Mouse (Mus musculus) granulocyte monocyte progenitor cell, adult 5-6 weeks (primary cell): ENCODE measurements at regions not wholly inside any gene's neighbourhood (a gene's known extent, or its start where the extent isn't known, plus 50 kb on each side); places are given as distances from the start of the nearest gene placed in this dataset.
A peak's percentile ranks its signal among the peaks of the same experiment; 100 is the strongest.

Experiments used
- ATAC-seq: replicated peaks from 2 replicates; pipeline ENCODE4 v1.8.0; 2016; ENCODE audit warnings: mild to moderate bottlenecking, moderate TSS enrichment, inconsistent platforms; ENCODE audit not compliant: poor library complexity, severe bottlenecking

DNA sequence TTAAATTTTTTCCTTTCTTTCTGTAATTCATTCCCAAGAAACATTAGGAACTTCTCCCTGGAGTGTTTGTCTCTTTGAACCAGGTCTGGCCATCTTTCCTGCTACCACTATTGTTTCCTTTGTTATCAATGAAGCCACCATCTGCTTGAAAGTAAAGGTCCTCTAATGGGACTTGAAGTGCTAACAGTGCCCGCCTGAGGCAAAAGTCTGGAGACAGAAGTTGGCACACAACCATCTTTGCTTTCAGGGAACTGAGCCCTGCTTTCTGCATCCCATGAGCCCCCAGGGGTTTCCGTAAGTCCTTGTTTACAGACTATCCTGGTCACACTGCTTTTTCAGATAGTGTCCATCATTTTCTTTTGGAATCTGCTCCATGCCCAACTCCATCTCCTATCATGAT, 546.2 kb upstream of the Mpdz start:
- no peak for ATAC-seq

DNA sequence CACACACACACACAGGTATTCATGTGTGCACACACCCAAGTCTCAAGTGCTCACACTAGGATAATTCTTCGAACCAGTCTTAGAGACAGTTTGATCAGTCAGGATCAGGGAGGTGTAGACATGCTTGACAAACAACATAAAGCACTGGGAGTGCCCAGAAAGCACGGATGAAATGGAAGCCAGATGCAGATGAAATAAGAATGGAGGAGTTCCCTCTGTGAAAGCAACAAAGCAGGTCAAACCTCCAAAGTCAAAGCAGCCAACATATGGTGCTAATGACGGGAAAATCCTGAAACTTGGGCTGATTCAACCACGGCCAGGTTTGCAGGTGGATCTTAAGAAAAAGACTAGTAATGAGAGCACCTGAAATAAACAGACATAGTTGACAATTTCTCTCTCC, 544.0 kb upstream of the Mpdz start:
- no peak for ATAC-seq

DNA sequence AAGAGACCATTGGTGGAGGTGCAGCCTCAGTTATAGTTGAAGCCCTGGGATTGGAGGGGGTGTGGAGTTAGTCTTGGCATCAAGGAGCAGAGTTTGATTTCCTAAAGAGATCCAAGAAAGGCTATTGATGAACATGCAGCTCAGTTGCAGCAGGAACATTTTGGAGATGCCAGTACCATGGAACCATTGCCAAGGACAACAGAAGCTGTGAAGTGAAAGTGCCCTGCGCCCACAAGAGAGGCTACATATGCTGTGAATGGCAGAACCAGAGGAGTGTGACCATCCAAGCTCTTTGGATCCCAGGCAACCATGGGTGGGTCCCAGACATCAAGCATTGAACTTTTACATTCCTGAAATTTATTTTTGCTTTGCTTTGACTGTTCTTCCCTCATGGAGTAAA, 539.2 kb upstream of the Mpdz start:
- ATAC-seq = no peak

DNA sequence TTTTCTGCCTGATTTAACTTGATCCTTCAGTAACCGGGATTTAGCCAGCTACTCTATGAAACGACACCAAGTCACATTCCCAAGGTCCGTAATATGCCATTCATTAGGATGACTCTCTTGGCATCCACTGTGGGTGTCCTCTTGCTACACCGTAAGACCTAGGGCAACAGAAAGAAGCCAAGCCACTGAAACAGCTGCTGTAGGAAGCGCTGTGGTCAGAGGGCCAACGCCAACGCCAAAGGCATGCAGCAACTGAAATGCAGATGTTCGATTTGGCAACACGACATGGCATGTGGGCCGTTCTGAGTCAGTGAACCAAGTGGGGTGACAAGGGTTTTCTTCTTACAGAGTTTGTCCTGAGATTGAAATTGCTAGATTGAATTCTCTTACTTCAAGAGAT, 527.9 kb upstream of the Mpdz start:
- ATAC-seq = peak; percentile 59

DNA sequence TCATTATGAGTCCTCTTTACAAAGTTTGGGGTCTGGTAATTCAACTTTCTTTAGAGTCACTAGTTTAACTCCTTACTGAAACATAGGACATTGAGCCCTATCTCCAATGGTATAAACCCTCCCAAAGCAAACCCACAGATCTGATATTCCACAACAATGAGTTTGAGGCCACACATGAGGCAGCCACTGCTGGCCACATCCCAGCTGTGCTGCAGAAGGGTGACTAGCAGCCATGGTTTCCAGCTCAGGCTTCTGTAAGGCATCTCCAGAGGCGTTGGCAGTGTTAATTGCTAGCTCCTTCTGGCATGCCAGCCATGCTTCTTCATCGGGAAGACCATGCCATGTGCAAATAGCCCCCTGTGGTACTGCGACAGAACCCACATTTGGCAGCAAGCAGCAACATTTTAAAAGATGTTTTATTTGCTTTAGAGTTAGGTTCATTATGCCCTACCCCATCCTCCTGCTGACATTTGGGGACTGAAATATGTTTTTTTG, 527.1 kb upstream of the Mpdz start:
- ATAC-seq = no peak

DNA sequence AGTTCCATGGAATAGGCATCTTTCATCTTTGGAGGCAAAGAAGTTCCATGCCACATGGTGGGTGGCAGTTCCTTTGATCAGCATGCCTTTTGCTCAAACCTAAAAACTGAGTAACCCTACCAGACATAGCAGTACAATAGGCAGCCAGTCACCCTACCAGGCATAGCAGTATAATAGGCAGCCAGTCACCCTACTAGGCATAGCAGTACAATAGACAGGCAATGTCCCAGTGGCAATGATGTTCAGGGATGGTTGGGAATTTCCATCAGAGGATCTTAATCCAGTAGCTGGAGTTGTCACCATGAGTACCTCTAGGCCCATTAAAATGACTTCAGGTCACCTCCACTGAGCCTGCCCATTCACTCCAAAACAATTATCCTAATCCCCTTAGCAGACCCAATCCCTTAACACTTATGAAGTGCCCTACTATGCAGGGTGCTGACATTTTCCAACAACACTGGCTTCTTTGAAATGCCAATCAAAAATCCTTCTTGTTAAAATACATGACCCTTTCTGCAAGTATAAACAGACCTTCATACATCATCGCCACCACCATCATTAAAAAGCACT, 523.5 kb upstream of the Mpdz start:
- ATAC-seq = no peak

DNA sequence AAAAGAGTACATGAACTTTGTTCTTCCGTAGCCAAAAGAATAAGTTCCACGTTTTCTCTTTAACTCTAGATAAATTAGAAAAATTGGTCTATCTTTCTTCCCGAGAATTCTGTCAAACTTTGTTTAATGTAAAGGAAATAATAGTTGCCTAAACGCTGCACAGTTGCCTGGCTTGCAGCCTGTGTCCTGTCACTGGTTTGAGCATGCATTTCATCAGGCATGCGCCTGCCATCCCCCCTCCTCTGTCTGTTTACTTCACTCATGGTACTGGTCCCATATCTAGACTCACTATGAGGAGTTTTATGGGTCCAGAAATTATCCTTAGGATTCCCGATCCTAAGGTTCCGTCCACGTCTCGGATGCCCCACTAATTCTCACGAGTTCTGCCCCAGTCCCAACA, 520.5 kb upstream of the Mpdz start:
- no peak for ATAC-seq

DNA sequence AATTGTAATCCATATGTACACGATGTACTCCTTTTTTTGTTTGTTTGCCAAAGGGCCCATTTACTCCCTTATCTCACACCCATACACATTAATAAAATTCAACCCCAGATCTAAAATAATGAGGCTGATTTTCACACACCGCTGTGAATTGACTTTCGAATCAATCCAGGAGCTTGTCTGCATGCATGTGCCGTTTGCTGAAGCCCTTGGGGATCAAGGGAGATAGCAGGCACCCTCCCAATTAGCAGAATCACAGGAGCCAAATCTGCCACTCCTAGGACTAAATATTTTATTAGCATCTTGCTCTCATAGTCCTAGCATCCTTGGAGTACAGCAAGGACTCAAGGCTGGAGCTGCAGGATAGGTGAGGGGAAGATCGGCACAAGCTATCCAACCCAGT, 520.0 kb upstream of the Mpdz start:
- no peak for ATAC-seq

DNA sequence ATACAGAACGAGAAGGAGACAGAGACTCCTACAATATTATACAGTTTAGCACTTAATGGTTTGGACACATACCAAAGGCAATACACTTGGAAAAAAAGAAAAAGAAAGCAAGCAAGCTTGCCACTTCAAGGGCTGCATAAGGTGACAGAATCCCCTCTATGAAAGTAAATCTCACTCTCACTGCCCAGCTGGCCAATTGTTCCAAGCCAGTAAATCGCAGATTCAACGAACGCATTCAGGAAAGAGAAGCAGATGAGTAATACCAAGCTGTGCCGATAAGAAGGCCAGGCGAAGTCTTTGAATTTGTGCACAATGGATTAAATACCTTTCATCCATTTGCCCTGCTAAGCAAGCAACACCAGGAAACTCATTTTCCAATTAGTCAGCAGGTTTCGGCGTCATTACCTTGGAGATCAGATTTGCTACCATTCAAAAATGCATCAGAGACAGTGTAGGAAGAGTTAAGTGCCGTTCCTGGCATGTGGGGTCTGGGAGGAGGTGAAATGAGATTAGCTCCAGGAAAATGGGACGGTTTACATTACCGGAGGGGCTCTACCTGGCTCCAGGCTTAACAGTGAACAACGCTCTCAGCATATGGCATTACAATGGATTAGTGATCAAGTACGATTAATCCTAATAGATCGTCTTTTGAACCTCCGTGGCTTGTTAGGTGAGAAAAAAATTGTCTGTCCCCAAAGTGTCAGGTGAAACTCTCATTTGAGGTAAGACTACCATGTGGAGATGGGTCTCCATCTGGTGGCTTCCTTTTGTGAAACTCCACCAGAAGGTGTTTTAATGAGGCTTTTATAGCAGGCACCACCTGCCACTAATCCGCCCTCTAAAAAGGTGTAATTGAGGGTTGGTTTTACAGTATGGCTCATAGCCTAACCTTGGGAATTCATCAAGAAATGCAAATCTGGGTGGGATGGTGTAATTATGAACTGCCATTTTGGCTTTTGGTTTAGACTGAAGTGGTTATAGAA, 518.2 kb upstream of the Mpdz start:
- no peak for ATAC-seq

DNA sequence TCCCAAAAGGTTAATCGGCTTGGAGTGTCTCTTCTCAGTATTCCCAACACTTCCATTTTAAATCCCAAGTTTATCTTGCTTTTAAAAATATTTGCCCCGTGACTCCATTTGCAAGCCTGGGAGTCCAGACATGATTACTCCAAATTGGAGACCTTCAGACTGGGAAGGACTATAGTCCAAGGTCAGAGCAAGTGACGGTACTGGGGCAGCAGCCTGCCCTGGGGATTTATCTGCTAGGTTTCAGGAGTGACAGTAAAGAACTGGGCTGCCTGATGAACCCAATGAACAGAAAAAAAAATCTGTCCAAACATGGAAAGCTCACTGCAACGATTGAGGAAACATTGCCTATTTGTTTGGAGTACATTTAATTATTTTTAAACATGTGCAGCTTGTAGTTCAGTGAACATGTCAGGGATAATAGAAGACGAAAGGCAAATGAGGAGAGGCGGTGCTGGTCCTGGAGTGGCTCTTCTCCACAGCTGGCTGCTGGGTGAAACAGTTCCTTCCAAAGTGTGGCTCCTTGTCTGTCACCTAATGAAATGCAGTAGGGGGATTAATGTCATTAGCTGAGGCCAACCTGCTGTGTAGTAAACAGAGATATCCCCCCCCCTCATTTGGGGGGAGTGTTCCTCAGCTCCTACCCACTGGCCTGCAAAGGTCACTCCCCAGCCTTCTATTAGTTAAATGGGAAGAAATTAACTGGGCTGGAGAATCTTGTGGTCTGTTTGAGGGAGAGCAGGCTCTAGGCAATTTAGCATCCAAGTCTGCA, 514.5 kb upstream of the Mpdz start:
- no peak for ATAC-seq

DNA sequence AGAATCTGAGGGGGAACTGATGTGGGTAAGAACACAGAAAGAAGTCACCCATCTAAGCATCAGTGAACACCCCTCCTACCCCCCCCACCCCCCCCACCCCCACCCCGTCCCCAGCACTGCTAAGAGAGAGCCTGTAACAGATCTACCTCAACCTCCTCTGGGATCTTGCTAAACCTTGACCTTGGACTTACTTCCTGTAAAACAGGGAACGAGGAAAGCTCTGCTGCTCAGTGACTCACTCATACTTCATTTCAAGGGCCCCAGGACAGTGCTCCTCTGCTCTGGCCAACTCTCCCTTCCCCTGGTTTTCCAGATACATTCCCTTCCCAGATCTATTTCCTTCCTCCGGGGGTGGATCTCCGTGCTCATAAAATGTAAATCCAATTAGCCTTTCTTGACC, 510.4 kb upstream of the Mpdz start:
- no peak for ATAC-seq

DNA sequence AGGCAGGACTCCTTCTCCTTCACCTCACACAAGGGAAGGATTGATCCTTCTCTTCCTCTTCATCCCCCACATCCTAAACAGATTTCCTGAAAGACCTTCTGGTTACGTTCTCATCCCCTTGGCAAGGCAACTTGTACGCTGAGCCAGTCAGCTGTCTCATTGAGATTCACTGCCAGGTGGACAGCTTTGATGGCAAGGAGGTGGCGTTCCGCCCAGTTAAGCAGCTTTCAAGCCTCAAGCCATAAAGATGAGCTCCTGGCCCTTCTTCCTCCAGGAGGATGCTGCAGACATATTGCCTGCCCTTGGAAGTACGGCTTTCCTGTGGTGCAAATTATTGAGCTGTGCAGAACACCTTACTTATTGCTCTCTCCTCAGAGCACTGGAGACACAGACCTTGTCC, 494.8 kb upstream of the Mpdz start:
- ATAC-seq = no peak

DNA sequence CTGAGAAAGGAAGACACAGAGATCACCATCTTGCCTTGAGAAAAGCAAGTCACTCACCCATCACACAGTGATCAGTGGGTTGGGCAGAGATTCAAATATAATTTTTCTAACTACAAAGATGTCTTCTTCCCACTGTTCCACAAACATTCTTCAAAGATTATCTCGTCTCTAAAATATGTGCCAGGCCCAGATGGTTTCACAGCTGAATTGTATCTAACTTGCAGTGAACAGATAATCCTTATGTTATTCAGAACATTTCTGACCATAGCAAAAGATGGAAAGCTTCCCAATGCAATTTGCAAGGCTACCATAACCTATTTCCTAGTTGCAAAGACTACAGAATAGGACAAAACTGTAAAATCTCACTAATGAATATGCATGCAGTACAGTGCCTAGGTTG, 488.3 kb upstream of the Mpdz start:
- ATAC-seq = no peak

DNA sequence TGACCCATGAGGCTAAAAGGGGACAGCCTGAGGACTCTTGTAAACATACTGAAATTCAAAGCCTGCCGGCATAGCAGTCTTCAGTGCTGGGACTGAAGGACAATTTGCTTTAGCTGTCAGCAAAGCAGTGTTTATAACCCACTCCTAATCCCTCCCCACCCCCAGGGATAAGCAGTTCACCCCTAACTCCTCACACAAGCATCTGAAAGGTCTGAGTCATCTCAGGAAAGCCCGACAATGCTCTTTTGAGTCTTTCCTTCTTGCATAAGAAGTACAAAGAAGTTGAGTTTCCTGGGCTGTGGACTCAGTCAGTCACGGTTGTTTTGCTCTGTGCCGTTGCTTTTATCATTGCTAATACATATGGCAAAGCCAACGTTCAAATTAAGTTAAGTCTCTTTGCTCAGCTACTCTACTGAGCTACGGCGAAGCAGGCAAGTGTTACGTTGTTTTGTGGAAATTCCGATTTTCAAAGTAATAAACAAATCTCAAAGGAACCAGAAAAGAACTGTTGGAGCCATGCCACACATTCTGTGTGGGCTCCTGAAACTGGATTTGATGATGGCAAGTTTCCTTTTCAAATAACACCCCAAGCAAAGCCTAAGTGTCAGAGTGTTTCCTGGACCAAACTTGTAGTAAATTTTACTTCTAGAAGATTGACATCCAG, 486.1 kb upstream of the Mpdz start:
- no peak for ATAC-seq

DNA sequence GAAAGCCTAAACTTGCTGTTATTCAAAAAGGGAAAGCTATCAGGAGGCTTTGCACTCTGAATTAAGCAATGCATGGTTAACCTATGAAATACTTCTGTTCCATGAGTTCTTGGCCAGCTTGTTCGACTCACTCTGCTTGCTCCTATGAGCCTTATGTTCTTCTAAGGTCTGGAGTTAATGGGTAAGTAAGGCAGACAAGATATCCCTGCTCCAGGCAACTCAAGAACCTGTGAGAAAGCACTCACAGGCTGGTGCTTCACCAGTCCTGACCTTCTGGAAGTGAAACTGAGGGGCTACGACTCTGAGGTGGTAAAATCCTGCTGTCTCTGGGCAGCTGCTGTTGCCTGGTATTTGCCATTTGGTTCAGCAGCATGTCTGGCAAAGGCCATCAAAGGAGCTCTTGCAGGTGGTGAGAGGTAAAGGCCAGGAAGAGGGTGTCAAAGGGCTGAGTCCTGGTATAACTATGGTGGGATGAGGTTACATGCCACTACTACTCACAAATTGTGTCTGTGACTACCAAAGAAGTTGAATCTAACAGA, 484.6 kb upstream of the Mpdz start:
- ATAC-seq = no peak

DNA sequence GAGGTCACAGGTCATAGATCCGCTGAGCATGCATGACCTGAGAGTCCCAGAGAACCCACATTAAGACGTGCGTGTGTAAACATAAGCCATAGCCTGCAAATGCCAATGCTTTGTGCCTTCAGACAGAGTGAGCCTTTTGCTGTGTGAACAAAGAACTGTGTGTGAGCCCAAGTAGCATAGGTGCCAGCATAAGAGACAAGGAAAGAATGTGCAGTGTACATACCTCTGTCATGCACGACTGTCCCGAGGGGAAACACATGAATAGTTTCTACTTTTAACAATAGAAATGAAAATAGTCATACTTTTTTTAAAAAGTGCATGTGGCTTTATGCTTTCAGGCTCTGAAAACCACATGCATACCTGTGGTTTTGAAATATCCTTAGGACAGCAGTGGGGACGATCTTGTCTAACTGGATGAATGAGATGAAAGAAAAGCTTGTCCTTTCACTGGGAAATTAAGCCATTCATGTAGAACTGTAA, 484.1 kb upstream of the Mpdz start:
- no peak for ATAC-seq

DNA sequence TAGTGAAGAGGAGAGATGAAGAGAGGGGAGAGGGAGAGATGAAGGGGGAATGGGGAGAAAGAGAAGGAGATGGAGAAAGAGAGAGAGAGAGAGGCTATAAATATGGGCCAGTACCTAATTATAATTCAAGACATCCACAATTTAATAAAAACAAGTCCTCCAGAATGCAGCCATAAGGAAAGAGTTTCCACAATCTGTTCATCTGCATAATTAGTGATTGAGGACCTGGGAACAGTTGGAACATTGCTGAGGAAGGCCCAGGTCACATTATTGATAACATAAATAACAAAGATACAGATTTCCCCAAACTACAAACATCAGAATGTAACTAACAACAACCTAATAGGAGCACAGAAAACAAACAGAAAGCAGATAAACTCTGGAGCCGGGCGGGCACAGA, 483.0 kb upstream of the Mpdz start:
- ATAC-seq = no peak

DNA sequence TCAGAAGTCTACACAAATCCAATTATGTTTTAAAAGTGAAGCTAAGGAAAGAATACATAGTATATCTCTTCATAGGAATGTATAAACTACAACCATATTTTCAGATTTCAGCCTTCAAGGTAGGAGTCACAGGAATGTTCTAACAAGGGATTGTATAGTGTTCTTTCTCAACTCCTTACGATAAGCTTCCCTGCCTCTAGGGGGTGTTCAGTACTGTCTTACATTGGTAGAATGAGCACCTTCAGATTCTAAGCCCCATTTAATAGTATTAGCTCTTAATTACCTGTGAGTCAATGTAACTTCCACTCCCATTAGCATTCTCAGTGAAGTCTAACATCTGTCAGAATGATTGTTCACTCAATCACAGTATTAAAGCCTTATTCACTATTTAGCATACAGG, 481.5 kb upstream of the Mpdz start:
- no peak for ATAC-seq

DNA sequence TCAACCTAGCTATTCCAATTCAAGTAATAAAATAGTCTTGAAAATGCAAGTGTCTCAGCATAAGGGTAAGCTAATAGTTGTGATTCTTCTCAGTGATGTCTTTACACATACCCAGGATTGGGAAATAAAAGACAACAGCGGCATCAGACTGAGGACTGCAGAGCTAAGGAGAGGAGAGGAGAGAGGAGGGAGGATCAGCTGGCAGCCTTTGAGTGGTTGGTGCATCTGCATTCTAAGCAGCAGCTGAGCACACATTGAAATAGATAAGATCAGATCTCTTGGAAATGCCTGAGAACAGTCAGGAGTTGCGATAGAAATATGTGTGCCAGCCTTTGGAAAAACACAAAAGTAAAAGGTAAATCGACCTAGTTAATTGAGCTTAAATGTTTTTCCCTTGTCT, 480.3 kb upstream of the Mpdz start:
- no peak for ATAC-seq

DNA sequence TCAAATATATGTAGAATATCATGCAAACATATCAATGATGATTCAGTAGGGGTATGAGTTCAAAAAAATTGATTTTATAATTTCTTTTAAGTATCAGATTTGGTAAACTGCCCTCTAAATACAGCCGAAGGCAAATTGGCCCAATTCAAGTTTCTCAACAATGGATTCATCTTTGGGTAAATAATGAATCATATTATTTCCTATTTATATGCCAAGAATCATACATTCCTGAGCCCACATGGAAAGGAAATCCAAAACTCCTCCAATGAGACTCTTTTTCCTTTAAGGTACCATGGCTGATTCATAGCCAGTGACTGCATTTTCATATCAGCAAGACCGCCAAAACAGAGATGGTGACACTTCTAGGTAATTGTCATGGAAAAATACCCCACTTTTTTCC, 472.4 kb upstream of the Mpdz start:
- ATAC-seq = no peak
